Mouse (Mus musculus): ENCODE measurements around the gene Myocos.

- TF ChIP-seq POLR2A (IDR thresholded peaks at IDR 0.05; ENCODE audit: low read depth, low read length) (no peak), CTCF (IDR thresholded peaks at IDR 0.05; ENCODE audit: borderline replicate concordance, insufficient read depth, low read length) (no peak)
These were observed 35.7 kb upstream of the Myocos start for GRCm38 (mm10) chr1:162693721-162694120.
